Mouse (Mus musculus): ENCODE results near the gene Tnr. TPM values are rescaled to one million over a fixed set of nuclear protein-coding genes. Genes with fewer than 3 reads are reported as not detected.
A peak's percentile ranks its signal among the peaks of the same experiment; 100 is the strongest.

Gene Tnr
- total and polyA plus RNA-seq, 3 experiments = 0.03 to 0.23 (median 0.06) TPM

- H3K9ac ChIP-seq (ENCODE audit: low read depth, low read length) = no peak overlapping the region
- no peak overlapping the region for H3K27ac ChIP-seq
- intact Hi-C loops (cut with DNase I) = loop anchor here (2.0 to 10.0 kb wide), 3 partner anchors 132 to 561 kb away; no protein-coding TSS in a partner anchor
- peak; percentile 26 to 42 for DNase-seq
- WGBS = 3% methylated on average over 18 of the region's 18 CpGs
- no peaks in the 10 kb centered on the region for H3K79me2 ChIP-seq (replicated peaks; ENCODE audit: control insufficient read depth, insufficient read depth, low read length)
- no peaks in the 10 kb centered on the region for H3K4me1 ChIP-seq (ENCODE audit: control insufficient read depth, insufficient read depth, low read length)
- H3K4me3 ChIP-seq = no peak overlapping the region
- no peaks in the 10 kb centered on the region for H3K36me3 ChIP-seq (ENCODE audit: control insufficient read depth, insufficient read depth, low read length)
- no peaks in the 10 kb centered on the region for H3K27me3 ChIP-seq (ENCODE audit: control insufficient read depth, insufficient read depth, low read length)
- TF ChIP-seq POLR2A (IDR thresholded peaks at IDR 0.05; ENCODE audit: insufficient read depth, low read depth, low read length) (no peak), CTCF (IDR thresholded peaks at IDR 0.05) (no peak), EP300 (IDR thresholded peaks at IDR 0.05; ENCODE audit: insufficient read depth, low read depth, low read length) (no peak)
These were observed 531 bp downstream of the Tnr start for GRCm38 (mm10) chr1:159524051-159524549.

GRCm38 (mm10) chr1:159532841-159533569 lies 9.4 kb downstream of the Tnr start:
- TF ChIP-seq EP300 (IDR thresholded peaks at IDR 0.05; ENCODE audit: insufficient read depth, low read depth, low read length) (no peak), CTCF (IDR thresholded peaks at IDR 0.05) (no peak), POLR2A (IDR thresholded peaks at IDR 0.05; ENCODE audit: insufficient read depth, low read depth, low read length) (no peak)
- H3K4me1 ChIP-seq (ENCODE audit: control insufficient read depth, insufficient read depth, low read length) = no peaks in the 10 kb centered on the region
- no peak overlapping the region for H3K9ac ChIP-seq (ENCODE audit: low read depth, low read length)
- intact Hi-C loops (cut with DNase I) = no loop called here
- 30% methylated on average over 4 of the region's 4 CpGs for WGBS
- H3K4me3 ChIP-seq = no peak overlapping the region
- no peaks in the 10 kb centered on the region; the same call in 1 of the 2 replicates for H3K79me2 ChIP-seq (replicated peaks; ENCODE audit: control insufficient read depth, insufficient read depth, low read length)
- H3K36me3 ChIP-seq (ENCODE audit: control insufficient read depth, insufficient read depth, low read length) = no peaks in the 10 kb centered on the region
- H3K27ac ChIP-seq = no peak overlapping the region
- no peak for DNase-seq
- no peaks in the 10 kb centered on the region for H3K27me3 ChIP-seq (ENCODE audit: control insufficient read depth, insufficient read depth, low read length)

GRCm38 (mm10) chr1:159535582-159535981 lies 12.0 kb downstream of the Tnr start:
- 18% methylated on average over 4 of the region's 4 CpGs for WGBS
- DNase-seq = no peak
- Histone ChIP-seq H3K79me2 (replicated peaks; ENCODE audit: control insufficient read depth, insufficient read depth, low read length) (no peaks in the 10 kb centered on the region; the same call in 1 of the 2 replicates), H3K4me1 (ENCODE audit: control insufficient read depth, insufficient read depth, low read length) (no peaks in the 10 kb centered on the region), H3K27ac (no peak overlapping the region), H3K4me3 (no peak overlapping the region), H3K27me3 (ENCODE audit: control insufficient read depth, insufficient read depth, low read length) (no peaks in the 10 kb centered on the region), H3K36me3 (ENCODE audit: control insufficient read depth, insufficient read depth, low read length) (no peaks in the 10 kb centered on the region), H3K9ac (ENCODE audit: low read depth, low read length) (no peak overlapping the region)
- TF ChIP-seq EP300 (IDR thresholded peaks at IDR 0.05; ENCODE audit: insufficient read depth, low read depth, low read length) (no peak), CTCF (IDR thresholded peaks at IDR 0.05) (no peak), POLR2A (IDR thresholded peaks at IDR 0.05; ENCODE audit: insufficient read depth, low read depth, low read length) (no peak)
- intact Hi-C loops (cut with DNase I) = no loop called here

GRCm38 (mm10) chr1:159537541-159537940 lies 14.0 kb downstream of the Tnr start:
- H3K4me3 ChIP-seq = no peak overlapping the region
- intact Hi-C loops (cut with DNase I) = no loop called here
- no peak overlapping the region for H3K27ac ChIP-seq
- no peaks in the 10 kb centered on the region for H3K27me3 ChIP-seq (ENCODE audit: control insufficient read depth, insufficient read depth, low read length)
- TF ChIP-seq EP300 (IDR thresholded peaks at IDR 0.05; ENCODE audit: insufficient read depth, low read depth, low read length) (no peak), POLR2A (IDR thresholded peaks at IDR 0.05; ENCODE audit: insufficient read depth, low read depth, low read length) (no peak), CTCF (IDR thresholded peaks at IDR 0.05) (no peak)
- H3K4me1 ChIP-seq (ENCODE audit: control insufficient read depth, insufficient read depth, low read length) = no peaks in the 10 kb centered on the region
- no peak overlapping the region for H3K9ac ChIP-seq (ENCODE audit: low read depth, low read length)
- no peak for DNase-seq
- no peaks in the 10 kb centered on the region for H3K79me2 ChIP-seq (replicated peaks; ENCODE audit: control insufficient read depth, insufficient read depth, low read length)
- no peaks in the 10 kb centered on the region for H3K36me3 ChIP-seq (ENCODE audit: control insufficient read depth, insufficient read depth, low read length)

GRCm38 (mm10) chr1:159538076-159538475 lies 14.5 kb downstream of the Tnr start:
- 51% methylated on average over 7 of the region's 7 CpGs for WGBS
- Histone ChIP-seq H3K36me3 (ENCODE audit: control insufficient read depth, insufficient read depth, low read length) (no peaks in the 10 kb centered on the region), H3K27me3 (ENCODE audit: control insufficient read depth, insufficient read depth, low read length) (no peaks in the 10 kb centered on the region), H3K4me3 (no peak overlapping the region), H3K9ac (ENCODE audit: low read depth, low read length) (no peak overlapping the region), H3K4me1 (ENCODE audit: control insufficient read depth, insufficient read depth, low read length) (no peaks in the 10 kb centered on the region), H3K79me2 (replicated peaks; ENCODE audit: control insufficient read depth, insufficient read depth, low read length) (no peaks in the 10 kb centered on the region), H3K27ac (no peak overlapping the region)
- no peak for TF ChIP-seq EP300 (IDR thresholded peaks at IDR 0.05; ENCODE audit: insufficient read depth, low read depth, low read length)
- TF ChIP-seq CTCF (IDR thresholded peaks at IDR 0.05) = no peak
- no peak for TF ChIP-seq POLR2A (IDR thresholded peaks at IDR 0.05; ENCODE audit: insufficient read depth, low read depth, low read length)
- intact Hi-C loops (cut with DNase I) = no loop called here
- no peak for DNase-seq

- intact Hi-C loops (cut with DNase I) = no loop called here
- TF ChIP-seq POLR2A (IDR thresholded peaks at IDR 0.05; ENCODE audit: insufficient read depth, low read depth, low read length) = no peak
- WGBS = 58% methylated on average over 9 of the region's 9 CpGs
- no peak for DNase-seq
- Histone ChIP-seq H3K4me1 (ENCODE audit: control insufficient read depth, insufficient read depth, low read length) (no peaks in the 10 kb centered on the region), H3K27me3 (ENCODE audit: control insufficient read depth, insufficient read depth, low read length) (no peaks in the 10 kb centered on the region), H3K27ac (no peak overlapping the region), H3K36me3 (ENCODE audit: control insufficient read depth, insufficient read depth, low read length) (no peaks in the 10 kb centered on the region), H3K79me2 (replicated peaks; ENCODE audit: control insufficient read depth, insufficient read depth, low read length) (no peaks in the 10 kb centered on the region), H3K9ac (ENCODE audit: low read depth, low read length) (no peak overlapping the region), H3K4me3 (no peak overlapping the region)
These were observed 22.0 kb downstream of the Tnr start for GRCm38 (mm10) chr1:159545470-159546145.
